8 mouse cellular contexts compared by ENCODE assay signal in the genomic region with DNA sequence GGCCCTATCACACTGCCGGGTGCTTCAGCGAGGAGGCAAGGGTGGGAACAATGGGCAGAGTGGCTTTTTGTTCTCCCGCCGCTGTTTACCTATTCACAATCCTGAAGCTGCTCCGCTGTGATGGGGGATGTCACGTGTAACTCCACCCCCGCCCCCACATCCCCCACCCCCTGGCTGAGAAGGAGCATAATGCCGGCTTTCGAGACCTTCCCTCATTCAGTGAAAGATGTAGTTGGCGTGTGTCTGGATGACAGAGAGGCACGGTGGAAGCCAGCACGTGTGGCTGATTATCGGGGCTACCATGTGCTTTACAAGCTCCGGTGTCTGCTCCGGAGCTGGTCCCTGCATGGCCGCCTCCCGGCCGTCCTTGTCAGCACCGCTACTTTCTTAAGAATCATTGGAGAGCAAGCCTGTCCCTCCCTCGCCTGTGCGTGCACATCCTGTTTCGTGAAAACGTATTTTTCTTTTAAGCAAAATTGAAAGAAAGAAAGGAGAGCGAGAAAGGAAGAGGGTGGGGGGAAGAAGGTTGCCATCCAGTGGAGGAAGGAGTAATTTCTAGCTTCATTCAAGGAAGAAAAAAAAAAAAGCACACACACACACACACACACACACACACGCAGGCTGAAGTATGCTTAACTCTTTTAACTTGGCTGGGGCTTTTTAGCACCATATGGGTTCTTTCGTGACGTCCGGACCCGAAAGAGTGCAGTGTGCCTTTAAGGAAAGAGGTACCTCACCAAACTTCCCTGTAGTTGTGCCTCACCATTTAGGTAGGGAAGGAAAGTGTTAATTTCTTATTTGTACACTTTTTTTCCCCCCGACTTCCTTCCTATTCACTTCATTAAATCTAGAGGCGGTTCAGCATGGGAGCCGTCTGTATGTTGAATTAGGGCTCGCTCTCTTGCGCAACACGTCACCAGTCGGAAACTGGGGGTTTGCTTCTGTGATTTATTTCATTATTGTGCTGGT.
DNase-seq lines count a peak whose midpoint lies in the region; ATAC-seq and TF ChIP-seq lines count a peak whose summit lies in the region.

No protein-coding gene starts in this region.

- no peaks in the 10 kb centered on the region for H3K9me3 ChIP-seq in forebrain, embryonic 10.5 days
- H3K9me3 ChIP-seq in heart, embryonic 16.5 days (replicated peaks; ENCODE audit: control insufficient read depth, low read length), result no peaks in the 10 kb centered on the region
- no peaks in the 10 kb centered on the region for H3K9me3 ChIP-seq in liver, embryonic 15.5 days (replicated peaks)
- H3K9me3 ChIP-seq in neural tube, embryonic 12.5 days, result no peaks in the 10 kb centered on the region

- under 1% methylated on average over 36 of the region's 36 CpGs for WGBS in forebrain, embryonic 10.5 days
- WGBS in heart, embryonic 16.5 days, result under 1% methylated on average over 36 of the region's 36 CpGs
- under 1% methylated on average over 36 of the region's 36 CpGs for WGBS in liver, embryonic 15.5 days (ENCODE audit: insufficient replicate concordance)
- under 1% methylated on average over 36 of the region's 36 CpGs for WGBS in neural tube, embryonic 12.5 days

- peaks cover 29% of the 10 kb centered on the region for H3K4me1 ChIP-seq in forebrain, embryonic 10.5 days
- peaks cover 14% of the 10 kb centered on the region for H3K4me1 ChIP-seq in heart, embryonic 16.5 days (ENCODE audit: control insufficient read depth, insufficient read depth, low read length)
- H3K4me1 ChIP-seq in liver, embryonic 15.5 days (replicated peaks), result 0 out of 2 replicates have a peak, but pooled peaks cover 9% of the 10 kb centered on the region
- peaks cover 18% of the 10 kb centered on the region for H3K4me1 ChIP-seq in neural tube, embryonic 12.5 days

- H3K4me3 ChIP-seq in forebrain, embryonic 10.5 days, result peak overlapping the region; percentile 58
- H3K4me3 ChIP-seq in heart, embryonic 16.5 days (ENCODE audit: low read length), result peak overlapping the region; percentile 82
- H3K4me3 ChIP-seq in liver, embryonic 15.5 days (replicated peaks), result peak overlapping the region; percentile 54
- peak overlapping the region; percentile 42 for H3K4me3 ChIP-seq in neural tube, embryonic 12.5 days

- peak; percentile 11; the same call in 1 of the 2 replicates for TF ChIP-seq POLR2A in brain, embryonic 14.5 days (IDR thresholded peaks at IDR 0.05; ENCODE audit: borderline replicate concordance, extremely low read depth, insufficient read depth, insufficient read length, poor library complexity, severe bottlenecking)

- ATAC-seq in heart, embryonic 16.5 days (replicated peaks; ENCODE audit: extremely low read depth, insufficient read depth, low FRiP score), result peak; percentile 79
- peak; percentile 66 for ATAC-seq in liver, embryonic 15.5 days (ENCODE audit: insufficient read depth)
- ATAC-seq in neural tube, embryonic 12.5 days (ENCODE audit: low FRiP score, low read depth), result peak; percentile 94

- peak overlapping the region; percentile 78 for H3K4me2 ChIP-seq in heart, embryonic 16.5 days (ENCODE audit: low read depth, low read length)
- H3K4me2 ChIP-seq in liver, embryonic 15.5 days, result peak overlapping the region; percentile 70
- H3K4me2 ChIP-seq in neural tube, embryonic 12.5 days (replicated peaks), result peak overlapping the region; percentile 66

- H3K36me3 ChIP-seq in forebrain, embryonic 10.5 days (replicated peaks), result peaks cover 11% of the 10 kb centered on the region
- no peaks in the 10 kb centered on the region for H3K36me3 ChIP-seq in heart, embryonic 16.5 days (ENCODE audit: control insufficient read depth, insufficient read depth)
- H3K36me3 ChIP-seq in liver, embryonic 15.5 days (replicated peaks), result no peaks in the 10 kb centered on the region
- no peaks in the 10 kb centered on the region for H3K36me3 ChIP-seq in neural tube, embryonic 12.5 days

- 0 out of 2 replicates have a peak, but pooled peaks have one; percentile 13 for TF ChIP-seq CTCF in brain, embryonic 14.5 days (IDR thresholded peaks at IDR 0.05; ENCODE audit: borderline replicate concordance, extremely low read depth, insufficient read depth, insufficient read length)

- H3K27ac ChIP-seq in forebrain, embryonic 10.5 days, result peak overlapping the region; percentile 97
- peak overlapping the region; percentile 98 for H3K27ac ChIP-seq in heart, embryonic 16.5 days (ENCODE audit: low read length)
- peak overlapping the region; percentile 65 for H3K27ac ChIP-seq in liver, embryonic 15.5 days (replicated peaks)
- peak overlapping the region; percentile 95 for H3K27ac ChIP-seq in neural tube, embryonic 12.5 days

- H3K27me3 ChIP-seq in forebrain, embryonic 10.5 days (ENCODE audit: poor library complexity, severe bottlenecking), result no peaks in the 10 kb centered on the region
- no peaks in the 10 kb centered on the region for H3K27me3 ChIP-seq in heart, embryonic 16.5 days (ENCODE audit: control insufficient read depth, insufficient read depth, low read length)
- no peaks in the 10 kb centered on the region for H3K27me3 ChIP-seq in liver, embryonic 15.5 days
- no peaks in the 10 kb centered on the region for H3K27me3 ChIP-seq in neural tube, embryonic 12.5 days (replicated peaks)

- H3K9ac ChIP-seq in heart, embryonic 16.5 days (ENCODE audit: low read length), result peak overlapping the region; percentile 79
- H3K9ac ChIP-seq in liver, embryonic 15.5 days, result peak overlapping the region; percentile 22; the same call in 1 of the 2 replicates
- peak overlapping the region; percentile 64 for H3K9ac ChIP-seq in neural tube, embryonic 12.5 days

- DNase-seq in CD8-positive naive resting alpha-beta T cell, adult 2 months (ENCODE audit: low read depth in 2 of 2, low spot score in 2 of 2), result peak; percentile 76 to 82
- DNase-seq in brain, embryonic 14.5 days (ENCODE audit: low read depth), result peak; percentile 98
- DNase-seq in forebrain, embryonic 10.5 days (ENCODE audit: extremely low spot score, low spot score), result peak; percentile 81
- peak; percentile 69 to 77 for DNase-seq in kidney, postnatal 25 days
- DNase-seq in testis, postnatal 14 days (ENCODE audit: low spot score), result peak; percentile 41

Comparison
In these comparisons a context has a peak if more than half of its experiments do, and no peak if none do; other contexts are left out.
1. Peak in every context shown above with its lines: DNase-seq, ATAC-seq, H3K4me3 ChIP-seq and H3K27ac ChIP-seq.
2. DNase-seq: peak in every context shown above with its lines; median percentile 98 in brain, embryonic 14.5 days; 81 in forebrain, embryonic 10.5 days; 79 in CD8-positive naive resting alpha-beta T cell, adult 2 months; 73 in kidney, postnatal 25 days; 41 in testis, postnatal 14 days.
3. H3K9ac ChIP-seq: peak in every context shown above with its lines; median percentile 79 in heart, embryonic 16.5 days; 64 in neural tube, embryonic 12.5 days; 22 in liver, embryonic 15.5 days.